Mouse (Mus musculus) hindbrain, embryonic 15.5 days (tissue): ENCODE measurements around the gene Galnt7. TPM values are rescaled to one million over a fixed set of nuclear protein-coding genes. Genes with fewer than 3 reads are reported as not detected.
"Not testable (repeated sequence)": the region's sequence is repeated elsewhere in the genome, so short reads cannot be mapped to it uniquely, and the experiment has no call there.

Experiments
- ATAC-seq: fragments of 200-750 bp; cut with Nextera tagmentation; 2 replicates; pipeline ENCODE4 v1.8.0; 2017; ENCODE audit warnings: low read depth, moderate number of reproducible peaks, moderate TSS enrichment; ENCODE audit not compliant: low FRiP score
- H3K27ac ChIP-seq: fragments of 300-500 bp; sonication (generic); replicated peaks from 2 replicates; pipeline ENCODE4 v1.5.1; 2015; ENCODE audit warnings: mild to moderate bottlenecking, inconsistent platforms
- H3K27me3 ChIP-seq: fragments of 300-500 bp; sonication (generic); 2 replicates; pipeline ENCODE4 v1.6.1; 2015; ENCODE audit warnings: control low read depth, inconsistent platforms
- H3K36me3 ChIP-seq: fragments of 300-500 bp; sonication (generic); 2 replicates; pipeline ENCODE4 v1.6.1; 2015; ENCODE audit warnings: control low read depth, inconsistent platforms
- H3K4me1 ChIP-seq: fragments of 300-500 bp; sonication (generic); replicated peaks from 2 replicates; pipeline ENCODE4 v1.6.1; 2015; ENCODE audit warnings: control low read depth, inconsistent platforms
- H3K4me2 ChIP-seq: fragments of 300-500 bp; sonication (generic); 2 replicates; pipeline ENCODE4 v1.6.1; 2015; ENCODE audit warnings: moderate library complexity, mild to moderate bottlenecking, inconsistent platforms
- H3K4me3 ChIP-seq: fragments of 300-500 bp; sonication (generic); 2 replicates; pipeline ENCODE4 v1.5.1; 2015; ENCODE audit warnings: mild to moderate bottlenecking, inconsistent platforms
- H3K9ac ChIP-seq: fragments of 300-500 bp; sonication (generic); 2 replicates; pipeline ENCODE4 v1.6.1; 2015; ENCODE audit warnings: inconsistent platforms
- H3K9me3 ChIP-seq: fragments of 300-500 bp; sonication (generic); 2 replicates; pipeline ENCODE4 v1.6.1; 2016; ENCODE audit warnings: control low read depth, inconsistent platforms
- WGBS: fragments of 180-500 bp; shearing (Covaris S2); methylation state at CpG from one replicate; pipeline ENCODE4 v1.1.7; 2015; 5-methylcytosine and 5-hydroxymethylcytosine counted together
- polyA plus RNA-seq: library from polyadenylated mRNA; unstranded; fragments of >200 nt; fragmentation: Nextera tagmentation; extraction: Ambion mirVana; gene quantifications from 2 replicates; pipeline ENCODE4 v1.2.1, GENCODE M21; 2015

The Galnt7 gene
- polyA plus RNA-seq, 1 experiment from 2014 or later: 12.5 TPM

GRCm38 (mm10) chr8:57507556-57508063, 145.2 kb downstream of the Galnt7 start:
- H3K27ac ChIP-seq: no peak overlapping the region
- no peak overlapping the region for H3K4me3 ChIP-seq
- WGBS: 95% methylated on average over 4 of the region's 4 CpGs
- H3K9ac ChIP-seq: no peak overlapping the region
- H3K9me3 ChIP-seq: no peaks in the 10 kb centered on the region
- peaks cover 4% of the 10 kb centered on the region; the same call in 1 of the 2 replicates for H3K4me1 ChIP-seq
- H3K36me3 ChIP-seq: no peaks in the 10 kb centered on the region
- H3K27me3 ChIP-seq: no peaks in the 10 kb centered on the region
- H3K4me2 ChIP-seq: no peak overlapping the region
- no peak for ATAC-seq

GRCm38 (mm10) chr8:57505500-57505899, 147.3 kb downstream of the Galnt7 start:
- not testable (repeated sequence) for ATAC-seq

GRCm38 (mm10) chr8:57503641-57504040, 149.2 kb downstream of the Galnt7 start:
- Histone ChIP-seq H3K27me3 (no peaks in the 10 kb centered on the region), H3K9me3 (no peaks in the 10 kb centered on the region), H3K36me3 (no peaks in the 10 kb centered on the region), H3K4me3 (no peak overlapping the region), H3K27ac (no peak overlapping the region), H3K9ac (no peak overlapping the region), H3K4me1 (peaks cover 2% of the 10 kb centered on the region; the same call in 1 of the 2 replicates), H3K4me2 (no peak overlapping the region)
- ATAC-seq: no peak
- WGBS: 53% methylated on average over 5 of the region's 5 CpGs

More at GRCm38 (mm10) chr8:57505500-57505899, 147.3 kb downstream of the Galnt7 start:
- not testable (repeated sequence) for H3K9me3 ChIP-seq, H3K9ac ChIP-seq, H3K4me1 ChIP-seq, H3K27me3 ChIP-seq, H3K4me3 ChIP-seq, H3K4me2 ChIP-seq, H3K36me3 ChIP-seq, H3K27ac ChIP-seq
- 92% methylated on average over 1 of the region's 1 CpGs for WGBS

GRCm38 (mm10) chr8:57498847-57499511, 153.9 kb downstream of the Galnt7 start:
- H3K9ac ChIP-seq: no peak overlapping the region
- H3K4me2 ChIP-seq: peak overlapping the region; percentile 50
- H3K4me3 ChIP-seq: peak overlapping the region; percentile 7; the same call in 1 of the 2 replicates
- H3K27me3 ChIP-seq: no peaks in the 10 kb centered on the region
- H3K27ac ChIP-seq: no peak overlapping the region
- peaks cover 6% of the 10 kb centered on the region; the same call in 1 of the 2 replicates for H3K4me1 ChIP-seq
- H3K9me3 ChIP-seq: no peaks in the 10 kb centered on the region
- 27% methylated on average over 17 of the region's 17 CpGs for WGBS
- ATAC-seq: peak; percentile 68
- no peaks in the 10 kb centered on the region for H3K36me3 ChIP-seq

- peaks cover 6% of the 10 kb centered on the region; the same call in 1 of the 2 replicates for H3K4me1 ChIP-seq
- H3K27me3 ChIP-seq: no peaks in the 10 kb centered on the region
- no peak overlapping the region for H3K27ac ChIP-seq
- peak overlapping the region; percentile 50 for H3K4me2 ChIP-seq
- 0 out of 2 replicates have a peak overlapping the region, but pooled peaks have one; percentile 7 for H3K4me3 ChIP-seq
- ATAC-seq: no peak
- no peak overlapping the region for H3K9ac ChIP-seq
- 31% methylated on average over 8 of the region's 8 CpGs for WGBS
- no peaks in the 10 kb centered on the region for H3K9me3 ChIP-seq
- no peaks in the 10 kb centered on the region for H3K36me3 ChIP-seq
Observed at GRCm38 (mm10) chr8:57498494-57498846, 154.4 kb downstream of the Galnt7 start.

- Histone ChIP-seq H3K4me3 (no peak overlapping the region), H3K36me3 (no peaks in the 10 kb centered on the region), H3K27me3 (no peaks in the 10 kb centered on the region), H3K27ac (no peak overlapping the region), H3K9ac (no peak overlapping the region), H3K9me3 (no peaks in the 10 kb centered on the region), H3K4me2 (no peak overlapping the region), H3K4me1 (no peaks in the 10 kb centered on the region)
- 95% methylated on average over 4 of the region's 4 CpGs for WGBS
- no peak for ATAC-seq
Observed at GRCm38 (mm10) chr8:57491873-57492272, 161.0 kb downstream of the Galnt7 start.

GRCm38 (mm10) chr8:57489896-57490295, 162.9 kb downstream of the Galnt7 start:
- no peak overlapping the region for H3K4me2 ChIP-seq
- H3K4me1 ChIP-seq: peaks cover 9% of the 10 kb centered on the region
- no peaks in the 10 kb centered on the region for H3K27me3 ChIP-seq
- H3K4me3 ChIP-seq: no peak overlapping the region
- no peak for ATAC-seq
- no peak overlapping the region for H3K27ac ChIP-seq
- no peaks in the 10 kb centered on the region for H3K36me3 ChIP-seq
- no peak overlapping the region for H3K9ac ChIP-seq
- no peaks in the 10 kb centered on the region for H3K9me3 ChIP-seq

- H3K4me1 ChIP-seq: peaks cover 9% of the 10 kb centered on the region
- H3K4me3 ChIP-seq: no peak overlapping the region
- no peaks in the 10 kb centered on the region for H3K36me3 ChIP-seq
- no peaks in the 10 kb centered on the region for H3K27me3 ChIP-seq
- ATAC-seq: no peak
- H3K9me3 ChIP-seq: no peaks in the 10 kb centered on the region
- 94% methylated on average over 1 of the region's 1 CpGs for WGBS
- no peak overlapping the region for H3K9ac ChIP-seq
- no peak overlapping the region for H3K4me2 ChIP-seq
- H3K27ac ChIP-seq: no peak overlapping the region
Observed at GRCm38 (mm10) chr8:57489366-57489765, 163.5 kb downstream of the Galnt7 start.

GRCm38 (mm10) chr8:57488312-57488765, 164.5 kb downstream of the Galnt7 start:
- ATAC-seq: peak; percentile 59
- Histone ChIP-seq H3K27me3 (no peaks in the 10 kb centered on the region), H3K9ac (peak overlapping the region; percentile 46), H3K27ac (peak overlapping the region; percentile 94), H3K4me3 (peak overlapping the region; percentile 85), H3K36me3 (no peaks in the 10 kb centered on the region), H3K4me1 (peaks cover 9% of the 10 kb centered on the region), H3K9me3 (no peaks in the 10 kb centered on the region), H3K4me2 (peak overlapping the region; percentile 68)
- WGBS: under 1% methylated on average over 25 of the region's 25 CpGs

- Histone ChIP-seq H3K27ac (peak within 1 kb of the TSS; percentile 94), H3K27me3 (no peaks in the 10 kb centered on the region), H3K4me1 (peaks cover 9% of the 10 kb centered on the region), H3K9ac (peak within 1 kb of the TSS; percentile 79), H3K36me3 (0 out of 2 replicates have a peak, but pooled peaks cover 3% of the 10 kb centered on the region), H3K9me3 (no peaks in the 10 kb centered on the region), H3K4me2 (peak within 1 kb of the TSS; percentile 68), H3K4me3 (peak within 1 kb of the TSS; percentile 85)
- ATAC-seq: peak; percentile 96
- WGBS: under 1% methylated on average over 66 of the region's 66 CpGs
Observed at GRCm38 (mm10) chr8:57487441-57488155, 165.2 kb downstream of the Galnt7 start, which contains the start of gene Sap30. Gene Sap30 (minus strand): TSS chr8:57487860.

GRCm38 (mm10) chr8:57486491-57487440, 166.1 kb downstream of the Galnt7 start:
- H3K27ac ChIP-seq: peak overlapping the region; percentile 94
- no peaks in the 10 kb centered on the region for H3K27me3 ChIP-seq
- H3K4me1 ChIP-seq: peaks cover 9% of the 10 kb centered on the region
- H3K4me3 ChIP-seq: peak overlapping the region; percentile 85
- H3K4me2 ChIP-seq: peak overlapping the region; percentile 68
- H3K9ac ChIP-seq: peak overlapping the region; percentile 79
- under 1% methylated on average over 54 of the region's 54 CpGs for WGBS
- peaks cover 9% of the 10 kb centered on the region for H3K36me3 ChIP-seq
- H3K9me3 ChIP-seq: no peaks in the 10 kb centered on the region
- ATAC-seq: peak; percentile 74
